Mouse (Mus musculus): Measurements from ENCODE around the gene Ccdc130. TPM values are rescaled to one million over a fixed set of nuclear protein-coding genes. Genes with fewer than 3 reads are reported as not detected.

Gene Ccdc130
- polyA plus RNA-seq, 1 experiment from 2014 or later, result 21.6 TPM

GRCm38 (mm10) chr8:84255858-84256257 lies 14.3 kb downstream of the Ccdc130 start:
- no peak for ATAC-seq (ENCODE audit: insufficient number of reproducible peaks, low FRiP score, low TSS enrichment, low read depth)
- no peak for DNase-seq (ENCODE audit: low spot score)
- H3K4me2 ChIP-seq (ENCODE audit: low read depth, severe bottlenecking), result peak overlapping the region; percentile 95; the same call in 1 of the 2 replicates
- H3K4me3 ChIP-seq (ENCODE audit: low read depth, low read length), result peak overlapping the region; percentile 78
- H3K27ac ChIP-seq (replicated peaks; ENCODE audit: low read depth, low read length), result no peak overlapping the region
- 85% methylated on average over 3 of the region's 3 CpGs for WGBS
- peak overlapping the region; percentile 14 for H3K9ac ChIP-seq (ENCODE audit: low read length)
- peaks cover 9% of the 10 kb centered on the region for H3K4me1 ChIP-seq (ENCODE audit: control insufficient read depth, insufficient read depth, low read length)
- peaks cover 19% of the 10 kb centered on the region for H3K36me3 ChIP-seq (ENCODE audit: control insufficient read depth, insufficient read depth, low read length)
- no peaks in the 10 kb centered on the region for H3K27me3 ChIP-seq (ENCODE audit: control insufficient read depth, insufficient read depth, low read length)
- no peaks in the 10 kb centered on the region for H3K9me3 ChIP-seq (ENCODE audit: control insufficient read depth, low read length)

DNA sequence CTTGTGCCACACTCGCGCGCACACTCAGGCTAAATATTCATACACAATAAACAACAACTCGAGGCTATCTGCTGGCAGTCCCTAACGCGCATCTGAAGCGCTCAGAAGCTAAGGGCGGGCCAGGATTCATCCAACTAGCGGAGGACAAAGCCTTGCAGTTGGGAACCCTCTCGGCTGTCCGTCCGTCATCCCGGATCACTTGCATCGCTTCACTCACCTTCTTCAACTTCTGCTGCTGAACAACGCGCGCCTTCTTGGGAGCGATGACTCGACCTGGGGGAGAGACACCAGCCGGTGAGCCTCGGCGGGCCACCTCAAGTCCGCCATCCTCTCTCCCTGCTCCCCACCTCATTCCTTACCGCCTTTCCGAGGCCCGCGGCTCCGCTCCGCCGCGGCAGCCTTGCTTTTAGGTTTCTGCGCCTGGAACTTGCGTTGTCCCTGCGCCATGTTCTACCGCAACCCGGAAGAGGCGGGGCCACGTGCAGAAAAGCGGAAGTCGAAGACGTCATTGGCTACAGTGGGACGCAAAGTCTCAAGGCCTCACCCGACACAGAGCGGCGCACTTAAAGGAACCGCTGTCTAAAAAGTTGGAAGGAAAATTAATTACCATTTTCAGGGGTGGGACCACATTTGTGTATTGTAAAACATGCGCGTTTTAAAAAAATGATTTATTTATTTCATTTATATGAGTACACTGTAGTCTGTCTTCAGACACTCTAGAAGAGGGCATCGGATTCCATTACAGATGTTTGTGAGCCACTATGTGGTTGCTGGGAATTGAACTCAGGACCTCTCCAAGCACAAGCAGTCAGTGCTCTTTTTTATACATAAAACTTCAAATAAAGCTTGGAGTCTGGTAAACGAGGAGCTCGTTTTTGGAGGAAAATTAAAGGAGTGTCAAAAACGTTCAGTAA lies 20.7 kb downstream of the Ccdc130 start, which contains the start of gene D8Ertd738e:
D8Ertd738e (minus strand) TSS at position 463 of the 914 bp plus-strand sequence.
- no peaks in the 10 kb centered on the region for H3K27me3 ChIP-seq (ENCODE audit: control insufficient read depth, insufficient read depth, low read length)
- H3K36me3 ChIP-seq (ENCODE audit: control insufficient read depth, insufficient read depth, low read length), result peaks cover 16% of the 10 kb centered on the region; the same call in 1 of the 2 replicates
- H3K4me3 ChIP-seq (ENCODE audit: low read depth, low read length), result peak within 1 kb of the TSS; percentile 78
- H3K4me1 ChIP-seq (ENCODE audit: control insufficient read depth, insufficient read depth, low read length), result no peaks in the 10 kb centered on the region
- H3K9me3 ChIP-seq (ENCODE audit: control insufficient read depth, low read length), result no peaks in the 10 kb centered on the region
- H3K9ac ChIP-seq (ENCODE audit: low read length), result peak within 1 kb of the TSS; percentile 78
- ATAC-seq (ENCODE audit: insufficient number of reproducible peaks, low FRiP score, low TSS enrichment, low read depth) (peak; percentile 81), DNase-seq (ENCODE audit: low spot score) (peak; percentile 88)
- 4% methylated on average over 52 of the region's 52 CpGs for WGBS
- peak within 1 kb of the TSS; percentile 63 for H3K4me2 ChIP-seq (ENCODE audit: low read depth, severe bottlenecking)
- H3K27ac ChIP-seq (replicated peaks; ENCODE audit: low read depth, low read length), result no peak within 1 kb of the TSS

- no peak overlapping the region for H3K4me2 ChIP-seq (ENCODE audit: low read depth, severe bottlenecking)
- no peaks in the 10 kb centered on the region for H3K9me3 ChIP-seq (ENCODE audit: control insufficient read depth, low read length)
- peaks cover 8% of the 10 kb centered on the region; the same call in 1 of the 2 replicates for H3K36me3 ChIP-seq (ENCODE audit: control insufficient read depth, insufficient read depth, low read length)
- DNase-seq (ENCODE audit: low spot score) (no peak), ATAC-seq (ENCODE audit: insufficient number of reproducible peaks, low FRiP score, low TSS enrichment, low read depth) (no peak)
- H3K4me3 ChIP-seq (ENCODE audit: low read depth, low read length), result no peak overlapping the region
- H3K4me1 ChIP-seq (ENCODE audit: control insufficient read depth, insufficient read depth, low read length), result no peaks in the 10 kb centered on the region
- no peaks in the 10 kb centered on the region for H3K27me3 ChIP-seq (ENCODE audit: control insufficient read depth, insufficient read depth, low read length)
- no peak overlapping the region for H3K27ac ChIP-seq (replicated peaks; ENCODE audit: low read depth, low read length)
- H3K9ac ChIP-seq (ENCODE audit: low read length), result no peak overlapping the region
- 85% methylated on average over 2 of the region's 2 CpGs for WGBS
Observed at GRCm38 (mm10) chr8:84241821-84242220, 28.4 kb downstream of the Ccdc130 start.

- Histone ChIP-seq H3K4me2 (ENCODE audit: low read depth, severe bottlenecking) (no peak overlapping the region), H3K4me1 (ENCODE audit: control insufficient read depth, insufficient read depth, low read length) (no peaks in the 10 kb centered on the region), H3K27me3 (ENCODE audit: control insufficient read depth, insufficient read depth, low read length) (no peaks in the 10 kb centered on the region), H3K9me3 (ENCODE audit: control insufficient read depth, low read length) (no peaks in the 10 kb centered on the region), H3K27ac (replicated peaks; ENCODE audit: low read depth, low read length) (no peak overlapping the region), H3K9ac (ENCODE audit: low read length) (no peak overlapping the region), H3K36me3 (ENCODE audit: control insufficient read depth, insufficient read depth, low read length) (peaks cover 5% of the 10 kb centered on the region; the same call in 1 of the 2 replicates), H3K4me3 (ENCODE audit: low read depth, low read length) (no peak overlapping the region)
- 53% methylated on average over 6 of the region's 6 CpGs for WGBS
- no peak for ATAC-seq (ENCODE audit: insufficient number of reproducible peaks, low FRiP score, low TSS enrichment, low read depth)
- DNase-seq (ENCODE audit: low spot score), result no peak
Observed at GRCm38 (mm10) chr8:84241167-84241566, 29.0 kb downstream of the Ccdc130 start.

DNA sequence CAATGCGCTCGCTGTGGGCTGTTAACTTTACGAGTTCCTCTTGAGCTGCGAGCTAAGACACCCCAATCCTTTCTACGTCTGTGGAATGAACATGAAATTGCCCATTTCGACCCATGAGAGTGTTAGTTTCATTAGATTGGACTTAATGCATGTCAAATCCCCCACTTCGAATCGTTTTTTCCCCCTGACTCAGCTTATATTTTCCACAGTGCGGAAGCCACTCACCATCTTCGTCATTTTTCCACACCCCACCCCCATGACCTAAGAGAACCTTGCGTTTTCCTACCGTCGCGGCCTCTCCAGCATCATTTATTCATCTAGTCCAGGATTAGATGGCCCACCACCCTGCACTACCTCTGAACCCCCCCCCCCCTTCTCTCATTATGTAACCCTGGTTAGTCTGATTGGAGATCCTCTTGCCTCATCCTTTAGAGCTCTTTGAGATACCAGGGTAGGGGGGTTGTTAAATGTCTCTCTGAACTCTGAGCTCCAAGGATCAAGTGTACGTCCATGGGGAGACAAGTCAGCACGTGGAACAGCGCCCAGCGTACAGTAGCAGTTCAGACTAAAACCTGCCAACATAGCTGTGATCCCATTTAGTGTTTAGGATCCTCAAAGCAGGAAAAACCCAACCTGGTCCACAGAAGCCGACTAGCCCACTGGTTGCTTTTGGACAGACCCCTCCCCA lies 32.5 kb downstream of the Ccdc130 start:
- Histone ChIP-seq H3K9ac (ENCODE audit: low read length) (peak overlapping the region; percentile 55), H3K36me3 (ENCODE audit: control insufficient read depth, insufficient read depth, low read length) (peaks cover 5% of the 10 kb centered on the region; the same call in 1 of the 2 replicates), H3K4me2 (ENCODE audit: low read depth, severe bottlenecking) (peak overlapping the region; percentile 62), H3K27me3 (ENCODE audit: control insufficient read depth, insufficient read depth, low read length) (no peaks in the 10 kb centered on the region), H3K27ac (replicated peaks; ENCODE audit: low read depth, low read length) (0 out of 2 replicates have a peak overlapping the region, but pooled peaks have one; percentile 49), H3K9me3 (ENCODE audit: control insufficient read depth, low read length) (no peaks in the 10 kb centered on the region), H3K4me1 (ENCODE audit: control insufficient read depth, insufficient read depth, low read length) (peaks cover 10% of the 10 kb centered on the region; the same call in 1 of the 2 replicates), H3K4me3 (ENCODE audit: low read depth, low read length) (peak overlapping the region; percentile 81)
- WGBS, result 24% methylated on average over 19 of the region's 19 CpGs
- ATAC-seq (ENCODE audit: insufficient number of reproducible peaks, low FRiP score, low TSS enrichment, low read depth) (no peak), DNase-seq (ENCODE audit: low spot score) (no peak)

DNA sequence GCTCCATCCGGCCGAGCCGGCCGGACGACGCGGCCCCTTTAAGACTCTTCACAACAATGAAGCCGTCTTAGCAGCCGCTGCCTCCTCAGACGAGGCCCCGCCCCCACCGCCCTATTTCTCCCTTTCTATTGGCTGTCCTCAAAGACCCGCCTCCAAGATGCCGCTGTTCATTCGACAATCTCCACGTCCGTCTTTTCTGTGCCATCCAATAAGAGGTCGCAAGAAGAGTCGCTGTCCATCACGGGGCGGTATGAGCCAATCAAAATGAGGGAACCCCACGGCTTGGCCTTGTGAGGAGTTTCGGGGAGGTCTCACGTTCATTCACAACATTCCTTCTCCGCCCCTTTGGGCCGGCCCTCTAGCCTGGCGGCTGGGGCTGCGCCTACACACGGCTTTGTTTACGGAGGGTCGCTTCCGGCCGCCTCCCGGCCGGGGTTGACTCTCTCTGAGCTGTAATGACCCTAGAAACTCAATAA lies 33.1 kb downstream of the Ccdc130 start, which contains the start of gene Zswim4:
Zswim4 (minus strand) TSS at position 58 of the 476 bp plus-strand sequence.
- WGBS, result 0% methylated on average over 35 of the region's 35 CpGs
- Histone ChIP-seq H3K27me3 (ENCODE audit: control insufficient read depth, insufficient read depth, low read length) (no peaks in the 10 kb centered on the region), H3K9ac (ENCODE audit: low read length) (peak within 1 kb of the TSS; percentile 92), H3K27ac (replicated peaks; ENCODE audit: low read depth, low read length) (peak within 1 kb of the TSS; percentile 56; the same call in 1 of the 2 replicates), H3K4me1 (ENCODE audit: control insufficient read depth, insufficient read depth, low read length) (peaks cover 10% of the 10 kb centered on the region; the same call in 1 of the 2 replicates), H3K4me3 (ENCODE audit: low read depth, low read length) (peak within 1 kb of the TSS; percentile 81), H3K4me2 (ENCODE audit: low read depth, severe bottlenecking) (peak within 1 kb of the TSS; percentile 69), H3K36me3 (ENCODE audit: control insufficient read depth, insufficient read depth, low read length) (peaks cover 6% of the 10 kb centered on the region; the same call in 1 of the 2 replicates), H3K9me3 (ENCODE audit: control insufficient read depth, low read length) (no peaks in the 10 kb centered on the region)
- DNase-seq (ENCODE audit: low spot score) (peak; percentile 98), ATAC-seq (ENCODE audit: insufficient number of reproducible peaks, low FRiP score, low TSS enrichment, low read depth) (peak; percentile 98)

DNA sequence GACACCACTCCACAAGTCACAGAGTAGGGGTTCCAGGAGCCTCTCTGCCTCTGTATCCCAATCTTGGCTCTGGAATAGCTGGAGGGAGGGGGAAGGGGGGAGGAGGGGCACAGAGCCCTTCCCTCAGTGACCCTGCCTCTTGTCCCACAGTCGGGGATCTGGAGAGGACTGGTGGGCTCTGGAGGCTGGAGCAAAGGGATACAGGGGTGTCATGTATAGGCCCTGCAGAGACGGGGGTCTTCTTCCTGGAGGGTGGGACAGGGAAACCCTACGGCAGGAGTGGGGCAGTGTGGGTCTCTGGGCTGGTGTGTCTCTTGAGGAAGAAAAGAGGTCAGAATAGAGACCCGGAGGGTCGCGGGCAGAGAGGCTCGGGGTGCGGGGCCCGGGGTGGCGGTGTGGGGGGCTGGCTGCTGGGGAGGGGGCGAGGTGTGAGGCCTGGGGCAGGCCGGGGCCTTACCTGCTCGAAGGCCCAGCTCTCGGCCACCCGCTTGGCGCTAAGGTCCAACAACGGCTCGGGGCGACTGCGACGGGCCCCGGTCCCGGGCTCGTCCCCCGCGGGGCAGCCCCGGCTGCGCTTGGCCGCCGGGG lies 33.7 kb downstream of the Ccdc130 start:
- Histone ChIP-seq H3K9me3 (ENCODE audit: control insufficient read depth, low read length) (no peaks in the 10 kb centered on the region), H3K4me1 (ENCODE audit: control insufficient read depth, insufficient read depth, low read length) (peaks cover 10% of the 10 kb centered on the region; the same call in 1 of the 2 replicates), H3K36me3 (ENCODE audit: control insufficient read depth, insufficient read depth, low read length) (peaks cover 11% of the 10 kb centered on the region), H3K27ac (replicated peaks; ENCODE audit: low read depth, low read length) (peak overlapping the region; percentile 56; the same call in 1 of the 2 replicates), H3K4me3 (ENCODE audit: low read depth, low read length) (peak overlapping the region; percentile 81), H3K27me3 (ENCODE audit: control insufficient read depth, insufficient read depth, low read length) (no peaks in the 10 kb centered on the region), H3K9ac (ENCODE audit: low read length) (peak overlapping the region; percentile 92), H3K4me2 (ENCODE audit: low read depth, severe bottlenecking) (peak overlapping the region; percentile 69)
- peak; percentile 34 for DNase-seq (ENCODE audit: low spot score)
- ATAC-seq (ENCODE audit: insufficient number of reproducible peaks, low FRiP score, low TSS enrichment, low read depth), result peak; percentile 33
- WGBS, result 0% methylated on average over 27 of the region's 30 CpGs

Measured in limb, embryonic 11.5 days (tissue).